Mouse (Mus musculus): Measurements from ENCODE around the gene Vmn2r105. TPM values are rescaled to one million over a fixed set of nuclear protein-coding genes. Genes with fewer than 3 reads are reported as not detected.

Gene Vmn2r105
- polyA plus RNA-seq (2015; fragmentation: Nextera tagmentation; extraction: Ambion mirVana), result not detected in 2 replicates

- ATAC-seq, result no peak
- H3K4me1 ChIP-seq (replicated peaks), result no peaks in the 10 kb centered on the region
- no peak within 1 kb of the TSS for H3K4me3 ChIP-seq (replicated peaks)
- no peaks in the 10 kb centered on the region; the same call in 1 of the 2 replicates for H3K9me3 ChIP-seq
- 79% methylated on average over 2 of the region's 2 CpGs for WGBS
- H3K27me3 ChIP-seq, result no peaks in the 10 kb centered on the region
- H3K27ac ChIP-seq, result no peak within 1 kb of the TSS
- H3K9ac ChIP-seq (replicated peaks), result no peak within 1 kb of the TSS
- no peaks in the 10 kb centered on the region for H3K36me3 ChIP-seq
- H3K4me2 ChIP-seq (replicated peaks), result no peak within 1 kb of the TSS
Observed at GRCm38 (mm10) chr17:20234952-20235351, at the start of gene Vmn2r105. TSS of gene Vmn2r105 (minus strand) at chr17:20235052.

GRCm38 (mm10) chr17:20255522-20255921, 20.7 kb upstream of the Vmn2r105 start:
- no peaks in the 10 kb centered on the region for H3K36me3 ChIP-seq
- ATAC-seq, result no peak
- H3K4me1 ChIP-seq (replicated peaks), result no peaks in the 10 kb centered on the region
- peaks cover 24% of the 10 kb centered on the region for H3K9me3 ChIP-seq
- H3K27me3 ChIP-seq, result no peaks in the 10 kb centered on the region
- H3K9ac ChIP-seq (replicated peaks), result no peak overlapping the region
- WGBS, result 70% methylated on average over 4 of the region's 4 CpGs
- no peak overlapping the region for H3K27ac ChIP-seq
- H3K4me3 ChIP-seq (replicated peaks), result no peak overlapping the region
- no peak overlapping the region for H3K4me2 ChIP-seq (replicated peaks)

- no peaks in the 10 kb centered on the region for H3K4me1 ChIP-seq (replicated peaks)
- no peaks in the 10 kb centered on the region for H3K27me3 ChIP-seq
- no peak within 1 kb of the TSS for H3K9ac ChIP-seq (replicated peaks)
- no peak within 1 kb of the TSS for H3K27ac ChIP-seq
- H3K4me3 ChIP-seq (replicated peaks), result no peak within 1 kb of the TSS
- ATAC-seq, result no peak
- H3K9me3 ChIP-seq, result peaks cover 4% of the 10 kb centered on the region
- no peak within 1 kb of the TSS for H3K4me2 ChIP-seq (replicated peaks)
- no peaks in the 10 kb centered on the region for H3K36me3 ChIP-seq
Observed at GRCm38 (mm10) chr17:20182997-20183396, 51.9 kb downstream of the Vmn2r105 start, which contains the start of gene Fpr-rs6. TSS of gene Fpr-rs6 (minus strand) at chr17:20183097.

Other genes with a start within 250 kb of the Vmn2r105 start
- gene Vmn2r104, start 186.7 kb downstream of the Vmn2r105 start, polyA plus RNA-seq (2015; fragmentation: Nextera tagmentation; extraction: Ambion mirVana), result not detected in 2 replicates
- gene Fpr-rs7, start 120.8 kb downstream of the Vmn2r105 start, polyA plus RNA-seq (2015; fragmentation: Nextera tagmentation; extraction: Ambion mirVana), result not detected in 2 replicates
- gene Fpr-rs6, start 52.0 kb downstream of the Vmn2r105 start, polyA plus RNA-seq (2015; fragmentation: Nextera tagmentation; extraction: Ambion mirVana), result not detected in 2 replicates
- gene Vmn2r106, start 50.5 kb upstream of the Vmn2r105 start, polyA plus RNA-seq (2015; fragmentation: Nextera tagmentation; extraction: Ambion mirVana), result not detected in 2 replicates
- gene Vmn2r107, start 110.2 kb upstream of the Vmn2r105 start, polyA plus RNA-seq (2015; fragmentation: Nextera tagmentation; extraction: Ambion mirVana), result not detected in 2 replicates
- not detected in 2 replicates for gene Vmn1r224, start 179.1 kb upstream of the Vmn2r105 start, polyA plus RNA-seq (2015; fragmentation: Nextera tagmentation; extraction: Ambion mirVana)
- gene Vmn2r108, start 246.3 kb upstream of the Vmn2r105 start, polyA plus RNA-seq (2015; fragmentation: Nextera tagmentation; extraction: Ambion mirVana), result not detected in 2 replicates

All from midbrain, embryonic 13.5 days (tissue).